Mouse (Mus musculus) myocyte (in vitro differentiated cells): ENCODE results near the gene Slc12a4. TPM values are rescaled to one million over a fixed set of nuclear protein-coding genes. Genes with fewer than 3 reads are reported as not detected.

ENCODE experiments used
- H3K27me3 ChIP-seq: one replicate; pipeline ENCODE4 v1.6.1; 2011; ENCODE audit not compliant: control insufficient read depth, insufficient read depth, insufficient read length
- H3K36me3 ChIP-seq: one replicate; pipeline ENCODE4 v1.6.1; 2011; ENCODE audit not compliant: control insufficient read depth, insufficient read depth
- H3K4me2 ChIP-seq: one replicate; pipeline ENCODE4 v1.6.1; 2011; ENCODE audit warnings: low read depth, control low read depth
- H3K4me3 ChIP-seq: one replicate; pipeline ENCODE4 v1.5.1; 2011; ENCODE audit warnings: mild to moderate bottlenecking, control low read depth, moderate library complexity
- H3K79me2 ChIP-seq: one replicate; pipeline ENCODE4 v1.6.1; 2011; ENCODE audit not compliant: control insufficient read depth, insufficient read depth
- H3ac ChIP-seq: one replicate; pipeline ENCODE4 v1.6.1; 2011; ENCODE audit not compliant: control insufficient read depth, insufficient read length
- CEBPB ChIP-seq: IDR thresholded peaks from 2 replicates; pipeline ENCODE4 v1.6.1; 2011; ENCODE audit warnings: mild to moderate bottlenecking, moderate library complexity; ENCODE audit not compliant: poor library complexity, insufficient read depth, severe bottlenecking
- E2F4 ChIP-seq: IDR thresholded peaks from one replicate; pipeline ENCODE4 v1.6.1; 2011; ENCODE audit warnings: mild to moderate bottlenecking, control low read depth, moderate library complexity; ENCODE audit not compliant: insufficient read depth
- MAX ChIP-seq: IDR thresholded peaks from one replicate; pipeline ENCODE4 v1.6.1; 2011; ENCODE audit warnings: low read depth, mild to moderate bottlenecking, control low read depth
- MYOD1 ChIP-seq, 3 experiments: IDR thresholded peaks; one replicate each; pipeline ENCODE4 v1.6.1; 2011; ENCODE audit warnings: control low read depth in 2 of 3, low read depth in 2 of 3, mild to moderate bottlenecking in 2 of 3, moderate library complexity in 1 of 3; ENCODE audit not compliant: insufficient read length in 2 of 3, control insufficient read depth in 1 of 3
- MYOG ChIP-seq, 3 experiments: IDR thresholded peaks; one replicate each; pipeline ENCODE4 v1.6.1; 2011; ENCODE audit warnings: control low read depth in 2 of 3, low read depth in 2 of 3, mild to moderate bottlenecking in 2 of 3; ENCODE audit not compliant: insufficient read length in 2 of 3, control insufficient read depth in 1 of 3, insufficient read depth in 1 of 3
- POLR2A ChIP-seq: IDR thresholded peaks from one replicate; pipeline ENCODE4 v1.6.1; 2011; ENCODE audit warnings: low read depth, mild to moderate bottlenecking, control low read depth, moderate library complexity; ENCODE audit not compliant: insufficient read length
- POLR2AphosphoS2 ChIP-seq: IDR thresholded peaks from one replicate; pipeline ENCODE4 v1.6.1; 2011; ENCODE audit warnings: low read depth, control low read depth; ENCODE audit not compliant: insufficient read length
- REST ChIP-seq: IDR thresholded peaks from one replicate; pipeline ENCODE4 v1.6.1; 2011; ENCODE audit warnings: mild to moderate bottlenecking, control low read depth, moderate library complexity; ENCODE audit not compliant: insufficient read depth, insufficient read length
- SRF ChIP-seq: IDR thresholded peaks from one replicate; pipeline ENCODE4 v1.6.1; 2011; ENCODE audit warnings: low read depth; ENCODE audit not compliant: control insufficient read depth, insufficient read length
- TCF12 ChIP-seq: IDR thresholded peaks from one replicate; pipeline ENCODE4 v1.6.1; 2011; ENCODE audit warnings: mild to moderate bottlenecking, control low read depth; ENCODE audit not compliant: poor library complexity, insufficient read depth, severe bottlenecking
- TCF3 ChIP-seq: IDR thresholded peaks from one replicate; pipeline ENCODE4 v1.6.1; 2011; ENCODE audit warnings: low read depth, control low read depth; ENCODE audit not compliant: insufficient read length
- USF1 ChIP-seq: IDR thresholded peaks from one replicate; pipeline ENCODE4 v1.6.1; 2011; ENCODE audit warnings: low read depth, mild to moderate bottlenecking, control low read depth, moderate library complexity
- polyA plus RNA-seq: library from polyadenylated mRNA; unstranded; fragments of >200 nt; fragmentation: generic; extraction: Trizol; gene quantifications from one replicate; pipeline ENCODE4 v1.2.1, GENCODE M21; 2012; ENCODE audit warnings: missing spikeins

The Slc12a4 gene
- polyA plus RNA-seq, 1 experiment, result 95.7 TPM

GRCm38 (mm10) chr8:105900941-105901616 lies 64.8 kb downstream of the Slc12a4 start:
- TF ChIP-seq SRF (no peak), USF1 (no peak), REST (no peak), POLR2AphosphoS2 (no peak), TCF12 (no peak), CEBPB (no peak), E2F4 (no peak), MYOD1 (IDR thresholded peaks at IDR 0.05; ENCODE audit: control insufficient read depth in 1 of 3, insufficient read length in 2 of 3, low read depth in 2 of 3) (no peak), MAX (no peak), MYOG (IDR thresholded peaks at IDR 0.05; ENCODE audit: control insufficient read depth in 1 of 3, insufficient read depth in 1 of 3, insufficient read length in 2 of 3, low read depth in 2 of 3) (no peak), POLR2A (no peak), TCF3 (no peak)
- H3K36me3 ChIP-seq, result no peaks in the 10 kb centered on the region
- H3K4me2 ChIP-seq, result peak overlapping the region; percentile 88
- no peaks in the 10 kb centered on the region for H3K27me3 ChIP-seq
- peak overlapping the region; percentile 43 for H3ac ChIP-seq
- H3K4me3 ChIP-seq, result peak overlapping the region; percentile 59
- peaks cover 22% of the 10 kb centered on the region for H3K79me2 ChIP-seq

DNA sequence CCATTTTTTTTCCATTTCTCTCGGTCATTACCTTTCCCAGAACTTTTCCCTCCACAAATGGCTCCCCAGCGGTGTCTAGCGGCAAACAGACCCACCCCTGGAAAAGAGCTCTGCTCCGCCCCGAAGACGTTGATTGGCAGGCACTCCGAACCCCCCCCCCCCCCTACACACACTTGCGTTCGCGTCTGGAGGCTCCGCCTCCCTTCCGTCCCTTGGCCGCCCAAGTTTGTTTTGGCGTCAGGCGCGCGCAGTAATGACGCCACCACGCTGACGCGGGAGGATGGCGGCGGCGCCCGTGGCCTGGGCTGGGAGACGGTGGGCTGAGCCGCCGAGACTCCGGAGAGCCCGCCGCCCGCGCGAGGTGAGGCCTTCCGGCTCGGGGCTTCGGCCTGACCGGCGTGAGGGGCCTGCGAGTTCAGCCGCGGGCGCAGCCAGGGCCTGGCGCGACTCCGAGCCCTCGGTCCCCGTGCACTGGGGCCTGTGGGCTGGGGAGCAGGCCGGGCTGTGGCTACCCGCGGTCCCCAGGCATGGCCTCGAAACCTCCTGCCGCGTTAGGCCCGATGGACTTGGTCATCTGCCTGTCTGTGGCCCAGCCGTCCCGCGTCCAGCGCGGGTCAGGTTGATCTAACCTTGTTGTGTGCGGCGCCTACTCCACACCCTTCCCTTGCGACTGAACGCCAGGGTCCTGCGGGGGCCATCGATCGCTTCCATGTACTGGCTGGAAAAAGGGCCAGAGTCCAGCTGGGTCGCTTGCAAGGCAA lies 65.5 kb downstream of the Slc12a4 start, which contains the start of gene Pskh1:
TSS of gene Pskh1 (plus strand) at position 262 of the 761 bp plus-strand sequence.
- no peaks in the 10 kb centered on the region for H3K27me3 ChIP-seq
- H3K79me2 ChIP-seq, result peaks cover 19% of the 10 kb centered on the region
- peak within 1 kb of the TSS; percentile 88 for H3K4me2 ChIP-seq
- H3ac ChIP-seq, result peak within 1 kb of the TSS; percentile 43
- TF ChIP-seq MYOG (IDR thresholded peaks at IDR 0.05; ENCODE audit: control insufficient read depth in 1 of 3, insufficient read depth in 1 of 3, insufficient read length in 2 of 3, low read depth in 2 of 3) (peak in 1 of 3 experiments; percentile 15), POLR2AphosphoS2 (peak; percentile 44), SRF (peak; percentile 22), TCF3 (no peak), REST (peak; percentile 20), USF1 (no peak), POLR2A (peak; percentile 87), TCF12 (no peak), MYOD1 (IDR thresholded peaks at IDR 0.05; ENCODE audit: control insufficient read depth in 1 of 3, insufficient read length in 2 of 3, low read depth in 2 of 3) (peak in 1 of 3 experiments; percentile 27)
- H3K36me3 ChIP-seq, result no peaks in the 10 kb centered on the region
- H3K4me3 ChIP-seq, result peak within 1 kb of the TSS; percentile 59

- H3K27me3 ChIP-seq, result no peaks in the 10 kb centered on the region
- no peak overlapping the region for H3K4me2 ChIP-seq
- no peaks in the 10 kb centered on the region for H3K36me3 ChIP-seq
- no peak overlapping the region for H3K4me3 ChIP-seq
- no peak overlapping the region for H3ac ChIP-seq
- TF ChIP-seq POLR2AphosphoS2 (no peak), E2F4 (no peak), TCF12 (no peak), MYOD1 (IDR thresholded peaks at IDR 0.05; ENCODE audit: control insufficient read depth in 1 of 3, insufficient read length in 2 of 3, low read depth in 2 of 3) (no peak), TCF3 (no peak), REST (no peak), MAX (no peak)
- peaks cover 19% of the 10 kb centered on the region for H3K79me2 ChIP-seq
These were observed 68.0 kb downstream of the Slc12a4 start for GRCm38 (mm10) chr8:105897801-105898480.

Other genes starting within 250 kb of the Slc12a4 start
- 5.0 TPM for gene Gfod2, start 207.4 kb downstream of the Slc12a4 start, polyA plus RNA-seq
- 15.6 TPM for gene Ranbp10, start 138.7 kb downstream of the Slc12a4 start, polyA plus RNA-seq
- 0.10 TPM for gene Tsnaxip1, start 138.4 kb downstream of the Slc12a4 start, polyA plus RNA-seq
- 20.4 TPM for gene Cenpt, start 112.8 kb downstream of the Slc12a4 start, polyA plus RNA-seq
- 49.0 TPM for gene Thap11, start 111.0 kb downstream of the Slc12a4 start, polyA plus RNA-seq
- 141 TPM for gene Nutf2, start 105.5 kb downstream of the Slc12a4 start, polyA plus RNA-seq
- 33.2 TPM for gene Edc4, start 85.2 kb downstream of the Slc12a4 start, polyA plus RNA-seq
- 0.36 TPM for gene Nrn1l, start 72.5 kb downstream of the Slc12a4 start, polyA plus RNA-seq
- gene Pskh1, start 65.7 kb downstream of the Slc12a4 start, polyA plus RNA-seq, result 16.1 TPM
- 0.14 TPM for gene Ctrl, start 32.2 kb downstream of the Slc12a4 start, polyA plus RNA-seq
- gene Psmb10, start 27.7 kb downstream of the Slc12a4 start, polyA plus RNA-seq, result 60.0 TPM
- 1.1 TPM for gene Lcat, start 22.7 kb downstream of the Slc12a4 start, polyA plus RNA-seq
- gene Dpep3, start 13.3 kb upstream of the Slc12a4 start, polyA plus RNA-seq, result not detected
- 30.4 TPM for gene Dus2, start 25.2 kb upstream of the Slc12a4 start, polyA plus RNA-seq
- gene Dpep2nb, start 39.9 kb upstream of the Slc12a4 start, polyA plus RNA-seq, result not detected
- 20.6 TPM for gene Ddx28, start 45.8 kb upstream of the Slc12a4 start, polyA plus RNA-seq
- gene Nfatc3, start 92.7 kb upstream of the Slc12a4 start, polyA plus RNA-seq, result 11.8 TPM
- 0.17 TPM for gene Esrp2, start 170.9 kb upstream of the Slc12a4 start, polyA plus RNA-seq
- 9.6 TPM for gene Pla2g15, start 184.3 kb upstream of the Slc12a4 start, polyA plus RNA-seq
- 12.8 TPM for gene Slc7a6, start 202.8 kb upstream of the Slc12a4 start, polyA plus RNA-seq
- 21.7 TPM for gene Slc7a6os, start 244.8 kb upstream of the Slc12a4 start, polyA plus RNA-seq
- gene Prmt7, start 244.8 kb upstream of the Slc12a4 start, polyA plus RNA-seq, result 36.4 TPM